Mouse (Mus musculus) C2C12 (cell line): ENCODE measurements at regions not wholly inside any gene's neighbourhood (a gene's known extent, or its start where the extent isn't known, plus 50 kb on each side); places are given as distances from the start of the nearest gene placed in this dataset.

ENCODE experiments used
- CTCF ChIP-seq: IDR thresholded peaks from one replicate; pipeline ENCODE4 v1.5.1; 2011; ENCODE audit not compliant: control insufficient read depth, insufficient read depth, insufficient read length
- MAX ChIP-seq: IDR thresholded peaks from one replicate; pipeline ENCODE4 v1.6.1; 2011; ENCODE audit warnings: mild to moderate bottlenecking, control low read depth
- MYOD1 ChIP-seq: IDR thresholded peaks from one replicate; pipeline ENCODE4 v1.6.1; 2011; ENCODE audit warnings: low read depth; ENCODE audit not compliant: control insufficient read depth, insufficient read length

- TF ChIP-seq CTCF: no peak
- no peak for TF ChIP-seq MAX
- TF ChIP-seq MYOD1: no peak
Measured at GRCm38 (mm10) chr3:137228416-137228815, 112.5 kb upstream of the Emcn start.
